ENCODE assay signal across 8 mouse cellular contexts in genomic region chr11:42067788-42068187, GRCm38 (mm10).
DNase-seq lines count a peak whose midpoint lies in the region; ATAC-seq and TF ChIP-seq lines count a peak whose summit lies in the region.

No protein-coding gene starts in this region.

- no peaks in the 10 kb centered on the region for H3K79me2 ChIP-seq in MEL (ENCODE audit: control insufficient read depth, insufficient read depth, low read length, poor library complexity)

- peak overlapping the region; percentile 16; the same call in 1 of the 2 replicates for H3K4me2 ChIP-seq in stomach, embryonic 15.5 days

- WGBS in stomach, embryonic 15.5 days, result 11% methylated on average over 5 of the region's 5 CpGs

- ATAC-seq in stomach, embryonic 15.5 days (ENCODE audit: insufficient read depth, low FRiP score, low read depth), result no peak

- peak; percentile 33; the same call in 1 of the 2 replicates for TF ChIP-seq CTCF in gastrocnemius, adult 2 months (IDR thresholded peaks at IDR 0.05)
- peak in 1 of 3 experiments; percentile 15; a peak in 1 of 6 replicates for TF ChIP-seq CTCF in MEL (IDR thresholded peaks at IDR 0.05 in 2 of 3, conservative IDR thresholded peaks at IDR 0.05 in 1 of 3; ENCODE audit: control insufficient read depth in 1 of 3, insufficient read depth in 1 of 3, low read depth in 2 of 3, low read length in 3 of 3, poor library complexity in 1 of 3, severe bottlenecking in 1 of 3)

- DNase-seq in gastrocnemius, adult 2 months, result no peak
- no peak for DNase-seq in gastrocnemius, postnatal 4 days (ENCODE audit: low spot score in 2 of 2)
- no peak for DNase-seq in MEL (ENCODE audit: low read depth, low spot score)
- DNase-seq in embryo, embryonic 11 days, result peak; percentile 54
- DNase-seq in kidney, adult 18-20 months, result peak; percentile 5
- DNase-seq in left cerebral cortex, postnatal 25 days (ENCODE audit: low spot score in 2 of 2), result peak; percentile 64 to 86
- no peak for DNase-seq in spleen, adult 18-20 months

- intact Hi-C loops in gastrocnemius, adult 2 months (cut with DNase I), result no loop called here
- intact Hi-C loops in left cerebral cortex, postnatal 25 days (cut with DNase I), result loop anchor here (2.0 to 10.0 kb wide), 2 partner anchors 633 to 1141 kb away; no protein-coding TSS in a partner anchor

- H3K4me3 ChIP-seq in gastrocnemius, adult 2 months, result no peak overlapping the region
- no peak overlapping the region for H3K4me3 ChIP-seq in MEL (ENCODE audit: control insufficient read depth in 1 of 2, insufficient read depth in 1 of 2, low read depth in 2 of 2, low read length in 2 of 2)
- H3K4me3 ChIP-seq in stomach, embryonic 15.5 days (replicated peaks), result no peak overlapping the region

- TF ChIP-seq RAD21 in MEL (IDR thresholded peaks at IDR 0.05; ENCODE audit: low read depth, low read length), result no peak

- TF ChIP-seq EP300 in MEL (IDR thresholded peaks at IDR 0.05; ENCODE audit: low read depth in 1 of 2, low read length in 2 of 2), result no peak

- H3K9ac ChIP-seq in MEL (ENCODE audit: control insufficient read depth, low read depth, low read length, poor library complexity, severe bottlenecking), result no peak overlapping the region
- no peak overlapping the region for H3K9ac ChIP-seq in stomach, embryonic 15.5 days

- H3K4me1 ChIP-seq in MEL (ENCODE audit: control insufficient read depth in 1 of 2, insufficient read depth in 2 of 2, low read length in 2 of 2), result no peaks in the 10 kb centered on the region
- no peaks in the 10 kb centered on the region for H3K4me1 ChIP-seq in stomach, embryonic 15.5 days

- no peaks in the 10 kb centered on the region for H3K9me3 ChIP-seq in MEL (replicated peaks; ENCODE audit: insufficient read depth, low read length)
- H3K9me3 ChIP-seq in stomach, embryonic 15.5 days, result no peaks in the 10 kb centered on the region

- no peaks in the 10 kb centered on the region for H3K36me3 ChIP-seq in MEL (ENCODE audit: control insufficient read depth in 1 of 2, insufficient read depth in 2 of 2, low read length in 2 of 2)
- H3K36me3 ChIP-seq in stomach, embryonic 15.5 days, result no peaks in the 10 kb centered on the region

- no peak for TF ChIP-seq POLR2A in MEL (IDR thresholded peaks at IDR 0.05; ENCODE audit: control insufficient read depth in 1 of 2, insufficient read depth in 1 of 2, low read depth in 1 of 2, low read length in 2 of 2, poor library complexity in 1 of 2)

- H3K27ac ChIP-seq in gastrocnemius, adult 2 months, result no peak overlapping the region
- no peak overlapping the region for H3K27ac ChIP-seq in MEL (ENCODE audit: control insufficient read depth, low read depth, low read length)
- no peak overlapping the region for H3K27ac ChIP-seq in stomach, embryonic 15.5 days

- no peaks in the 10 kb centered on the region for H3K27me3 ChIP-seq in MEL (ENCODE audit: control insufficient read depth in 1 of 2, insufficient read depth in 2 of 2, low read length in 2 of 2)
- H3K27me3 ChIP-seq in stomach, embryonic 15.5 days (replicated peaks), result no peaks in the 10 kb centered on the region

TF ChIP-seq in MEL, 35 proteins besides CTCF, POLR2A, EP300 and RAD21:
- no peak for TF ChIP-seq TBP (IDR thresholded peaks at IDR 0.05; ENCODE audit: low read depth, low read length)
- TF ChIP-seq SMC3 (IDR thresholded peaks at IDR 0.05; ENCODE audit: low read depth, low read length), result peak; percentile 13; the same call in 1 of the 2 replicates

Comparison
In these comparisons a context has a peak if more than half of its experiments do, and no peak if none do; other contexts are left out.
1. DNase-seq: peak in embryo, embryonic 11 days (single experiment), kidney, adult 18-20 months (single experiment) and left cerebral cortex, postnatal 25 days (2 of 2); none in gastrocnemius, adult 2 months (single experiment), gastrocnemius, postnatal 4 days (0 of 2), MEL (single experiment) and spleen, adult 18-20 months (0 of 2).